ENCODE assay signal across 8 mouse cellular contexts in genomic region chr19:7301647-7302492, GRCm38 (mm10). TPM values are rescaled to one million over a fixed set of nuclear protein-coding genes. Genes with fewer than 3 reads are reported as not detected.
DNase-seq lines count a peak whose midpoint lies in the region.

No protein-coding gene starts in this region.

- peak; percentile 72 to 81 for DNase-seq in adrenal gland, adult (ENCODE audit: inconsistent age in 2 of 2, low spot score in 1 of 2)
- no peak for DNase-seq in adrenal gland, adult 8-10 months
- peak; percentile 53 for DNase-seq in layer of hippocampus, adult 11-12 months (ENCODE audit: low spot score)
- DNase-seq in layer of hippocampus, adult 9-10 months (ENCODE audit: low spot score): no peak
- peak; percentile 95 for DNase-seq in NIH3T3 (ENCODE audit: low read depth)
- DNase-seq in kidney, postnatal 4 days: peak; percentile 39 to 50
- no peak for DNase-seq in neural tube, embryonic 10.5 days (ENCODE audit: extremely low spot score, low spot score)
- no peak for DNase-seq in spleen, adult 18-20 months

RNA-seq across cellular contexts. Expression of gene Rcor2, which starts 34.7 kb away (rescaled TPM):
- 1 to 10 TPM; 3.8 to 7.5 (median 5.3) TPM for total RNA-seq in adrenal gland, adult 8-10 months (2022)

RNA-seq across cellular contexts. Expression of gene Mark2, which starts 39.8 kb away (rescaled TPM):
- 10 to 100 TPM; 66.7 to 95.6 (median 79.8) TPM for total RNA-seq in adrenal gland, adult 8-10 months (2022)

Comparison
In these comparisons a context has a peak if more than half of its experiments do, and no peak if none do; other contexts are left out.
1. DNase-seq: peak in adrenal gland, adult (2 of 2), layer of hippocampus, adult 11-12 months (single experiment), NIH3T3 (single experiment) and kidney, postnatal 4 days (2 of 2); none in adrenal gland, adult 8-10 months (single experiment), layer of hippocampus, adult 9-10 months (single experiment), neural tube, embryonic 10.5 days (single experiment) and spleen, adult 18-20 months (0 of 2).